Mouse (Mus musculus): Measurements from ENCODE around the gene Gpr152. TPM values are rescaled to one million over a fixed set of nuclear protein-coding genes. Genes with fewer than 3 reads are reported as not detected.
A peak's percentile ranks its signal among the peaks of the same experiment; 100 is the strongest.
"Not testable (repeated sequence)": the region's sequence is repeated elsewhere in the genome, so short reads cannot be mapped to it uniquely, and the experiment has no call there.

The Gpr152 gene
- total RNA-seq, 2 experiments from 2014 or later, result not detected

GRCm38 (mm10) chr19:4126759-4127495 is 12.7 kb upstream of the Gpr152 start:
- intact Hi-C loops (cut with DNase I), result loop anchor here (2.0 kb wide), 1 partner anchor 36 kb away; the partner anchor contains the start of gene Rps6kb2

GRCm38 (mm10) chr19:4129462-4129861 is 10.1 kb upstream of the Gpr152 start:
- DNase-seq, result no peak
- intact Hi-C loops (cut with DNase I), result no loop called here

More at GRCm38 (mm10) chr19:4126759-4127495, 12.7 kb upstream of the Gpr152 start:
- DNase-seq, result peak in 1 of 2 experiments; percentile 27

- intact Hi-C loops (cut with DNase I), result loop anchor here (2.0 kb wide), 1 partner anchor 17 kb away; no protein-coding TSS in a partner anchor
- DNase-seq, result peak; percentile 44 to 46
These were observed 9.5 kb upstream of the Gpr152 start for GRCm38 (mm10) chr19:4130106-4130505.

- DNase-seq, result no peak
These were observed 8.5 kb upstream of the Gpr152 start for GRCm38 (mm10) chr19:4131075-4131474.

GRCm38 (mm10) chr19:4131768-4132167 is 7.8 kb upstream of the Gpr152 start:
- DNase-seq, result no peak
- intact Hi-C loops (cut with DNase I), result loop anchor here (2.0 kb wide), 1 partner anchor 15 kb away; no protein-coding TSS in a partner anchor

More at GRCm38 (mm10) chr19:4131075-4131474, 8.5 kb upstream of the Gpr152 start:
- intact Hi-C loops (cut with DNase I), result loop anchor here (2.0 kb wide), 1 partner anchor 16 kb away; no protein-coding TSS in a partner anchor

GRCm38 (mm10) chr19:4134354-4134753 is 5.2 kb upstream of the Gpr152 start:
- intact Hi-C loops (cut with DNase I), result no loop called here
- no peak for DNase-seq

- DNase-seq; intact Hi-C loops (cut with DNase I): not testable (repeated sequence)
These were observed 4.2 kb upstream of the Gpr152 start for GRCm38 (mm10) chr19:4135229-4135962.

GRCm38 (mm10) chr19:4135963-4136345 is 3.6 kb upstream of the Gpr152 start:
- intact Hi-C loops (cut with DNase I); DNase-seq: not testable (repeated sequence)

- no peak for DNase-seq
- intact Hi-C loops (cut with DNase I), result no loop called here
These were observed 3.1 kb upstream of the Gpr152 start for GRCm38 (mm10) chr19:4136463-4136862.

- intact Hi-C loops (cut with DNase I), result no loop called here
- no peak for DNase-seq
These were observed 1.7 kb upstream of the Gpr152 start for GRCm38 (mm10) chr19:4137913-4138312.

- intact Hi-C loops (cut with DNase I), result no loop called here
- no peak for DNase-seq
These were observed 560 bp downstream of the Gpr152 start for GRCm38 (mm10) chr19:4140147-4140546.

GRCm38 (mm10) chr19:4142416-4143173 is 3.0 kb downstream of the Gpr152 start:
- intact Hi-C loops (cut with DNase I), result no loop called here
- DNase-seq, result no peak

GRCm38 (mm10) chr19:4143759-4144268 is 4.2 kb downstream of the Gpr152 start, which contains the start of gene Cabp4:
Gene Cabp4, minus strand, starts transcription at chr19:4144033.
- no peak for DNase-seq
- intact Hi-C loops (cut with DNase I), result no loop called here

GRCm38 (mm10) chr19:4144550-4145498 is 5.2 kb downstream of the Gpr152 start:
- DNase-seq, result peak in 1 of 2 experiments; percentile 52
- intact Hi-C loops (cut with DNase I), result loop anchor here (5.0 kb wide), 1 partner anchor 128 kb away; no protein-coding TSS in a partner anchor

GRCm38 (mm10) chr19:4145936-4146335 is 6.3 kb downstream of the Gpr152 start:
- no peak for DNase-seq
- intact Hi-C loops (cut with DNase I), result loop anchor here (2.0 to 5.0 kb wide), 2 partner anchors 15 to 129 kb away; no protein-coding TSS in a partner anchor

- DNase-seq, result no peak
- intact Hi-C loops (cut with DNase I), result loop anchor here (2.0 to 5.0 kb wide), 2 partner anchors 16 to 129 kb away; no protein-coding TSS in a partner anchor
These were observed 6.9 kb downstream of the Gpr152 start for GRCm38 (mm10) chr19:4146366-4147021.

GRCm38 (mm10) chr19:4147022-4147405 is 7.4 kb downstream of the Gpr152 start:
- intact Hi-C loops (cut with DNase I), result loop anchor here (2.0 to 5.0 kb wide), 2 partner anchors 16 to 130 kb away; no protein-coding TSS in a partner anchor
- DNase-seq, result no peak

- intact Hi-C loops (cut with DNase I), result loop anchor here (2.0 to 5.0 kb wide), 2 partner anchors 17 to 131 kb away; no protein-coding TSS in a partner anchor
These were observed 8.3 kb downstream of the Gpr152 start for GRCm38 (mm10) chr19:4147782-4148490.

More at GRCm38 (mm10) chr19:4147782-4148490, 8.3 kb downstream of the Gpr152 start:
- no peak for DNase-seq
